Mouse (Mus musculus) heart, adult 11 months (tissue): ENCODE measurements around the gene Fzd9.

Source experiments
- DNase-seq: peaks from one replicate; pipeline ENCODE4 v3.0.0; 2022

Fzd9 gene

DNA sequence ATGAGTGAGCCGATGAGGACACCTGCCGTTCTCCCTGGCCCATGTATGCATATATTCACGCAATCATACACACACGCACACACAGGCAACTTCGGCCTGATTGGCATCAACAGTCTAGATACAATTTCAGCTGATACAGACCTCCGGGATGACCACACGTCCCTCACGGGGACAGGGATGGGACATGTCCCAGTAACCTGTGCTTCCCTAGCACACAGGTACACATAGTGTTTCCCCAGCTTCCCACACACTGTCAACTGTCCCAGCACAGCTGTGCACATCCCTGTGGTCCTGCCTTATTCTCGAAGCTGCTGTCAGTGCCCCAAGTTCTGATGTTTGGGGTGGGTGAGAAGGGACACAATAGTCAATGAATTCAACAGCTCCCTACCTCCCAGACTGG is 3.7 kb downstream of the Fzd9 start:
- no peak for DNase-seq

- no peak for DNase-seq
Observed at GRCm38 (mm10) chr5:135246531-135246930, 4.5 kb downstream of the Fzd9 start.

DNA sequence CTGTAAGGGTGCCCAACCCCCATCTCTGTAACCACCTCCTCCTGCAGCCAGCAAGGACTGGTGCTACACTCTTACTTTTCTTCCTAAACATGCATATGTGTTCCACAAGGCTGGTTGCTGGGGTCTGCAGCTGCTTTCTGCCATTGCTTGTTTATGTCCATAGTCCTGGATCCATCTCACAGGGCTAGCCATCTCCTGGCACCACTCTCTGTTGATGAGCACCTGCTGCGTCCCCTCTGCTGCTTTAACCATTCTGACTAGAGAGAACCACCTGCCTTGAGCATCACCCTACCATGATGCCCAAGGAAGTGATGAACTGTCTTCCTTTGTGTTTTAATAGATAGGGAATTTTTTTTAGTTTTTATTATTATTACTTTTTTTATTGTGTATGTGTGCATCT is 7.9 kb downstream of the Fzd9 start:
- DNase-seq = peak; percentile 85

DNA sequence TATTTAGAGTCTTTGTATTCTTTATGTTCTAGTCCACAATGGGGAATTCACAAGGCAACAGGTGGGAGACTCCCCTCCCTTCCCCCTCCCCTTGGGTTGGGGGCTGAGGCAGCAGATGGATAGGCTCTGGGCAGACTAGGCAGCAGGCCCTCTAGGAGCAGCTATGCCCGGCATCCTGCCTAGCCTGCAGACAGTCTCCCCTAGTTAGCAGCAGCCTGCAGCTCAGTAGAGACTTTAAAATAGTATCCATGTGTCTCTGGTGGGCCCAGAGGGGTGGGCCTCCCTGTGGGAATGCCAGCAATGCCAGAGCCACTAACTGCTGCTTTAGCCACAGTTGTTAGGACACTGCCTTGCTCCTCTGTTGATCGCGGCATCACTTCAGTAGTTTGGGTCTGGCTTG is 8.4 kb downstream of the Fzd9 start:
- peak; percentile 84 for DNase-seq

DNA sequence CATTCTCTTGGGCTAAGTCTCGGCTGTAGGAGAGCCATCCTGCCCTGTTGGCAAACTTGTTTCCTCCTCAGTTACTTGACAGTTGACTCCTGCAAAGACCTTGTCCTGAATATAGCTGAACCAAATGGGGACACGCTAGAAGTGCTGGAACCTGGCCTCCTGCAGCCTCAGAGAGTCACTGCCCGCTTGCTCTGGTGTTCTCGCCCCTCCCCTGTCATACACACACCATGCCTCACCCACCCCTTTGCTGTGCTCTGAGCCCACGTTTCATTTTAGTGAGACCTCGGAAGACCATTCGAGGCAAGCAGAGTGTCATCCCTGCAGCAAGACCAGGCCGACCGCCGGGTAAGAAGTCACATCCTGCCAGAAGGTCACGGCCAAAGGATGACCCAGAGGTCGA is 8.9 kb downstream of the Fzd9 start:
- DNase-seq = peak; percentile 86

DNA sequence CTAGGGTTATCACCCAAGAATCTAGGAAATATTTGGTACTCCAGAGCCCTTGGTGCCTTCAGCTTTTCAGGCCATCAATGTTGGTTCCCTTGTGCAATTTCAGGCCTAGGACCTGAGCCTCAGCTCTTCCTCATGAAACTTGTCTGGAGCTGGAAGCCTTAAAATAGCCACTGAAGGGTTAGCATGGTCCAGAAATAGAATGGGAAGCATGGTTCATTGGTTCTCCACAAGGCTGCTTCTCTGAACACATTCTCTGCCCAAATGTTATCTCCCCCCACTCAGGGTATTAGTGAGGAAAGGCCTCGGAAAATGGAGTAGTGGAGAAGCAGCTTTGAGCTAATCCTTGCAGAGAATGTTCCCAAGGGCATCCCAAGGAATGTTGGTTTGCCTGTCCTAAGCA is 9.6 kb downstream of the Fzd9 start:
- no peak for DNase-seq

- DNase-seq = no peak
Observed at GRCm38 (mm10) chr5:135238832-135239231, 12.2 kb downstream of the Fzd9 start.

- DNase-seq = no peak
Observed at GRCm38 (mm10) chr5:135236571-135236970, 14.5 kb downstream of the Fzd9 start.

- no peak for DNase-seq
Observed at GRCm38 (mm10) chr5:135233166-135233920, 17.7 kb downstream of the Fzd9 start.

DNA sequence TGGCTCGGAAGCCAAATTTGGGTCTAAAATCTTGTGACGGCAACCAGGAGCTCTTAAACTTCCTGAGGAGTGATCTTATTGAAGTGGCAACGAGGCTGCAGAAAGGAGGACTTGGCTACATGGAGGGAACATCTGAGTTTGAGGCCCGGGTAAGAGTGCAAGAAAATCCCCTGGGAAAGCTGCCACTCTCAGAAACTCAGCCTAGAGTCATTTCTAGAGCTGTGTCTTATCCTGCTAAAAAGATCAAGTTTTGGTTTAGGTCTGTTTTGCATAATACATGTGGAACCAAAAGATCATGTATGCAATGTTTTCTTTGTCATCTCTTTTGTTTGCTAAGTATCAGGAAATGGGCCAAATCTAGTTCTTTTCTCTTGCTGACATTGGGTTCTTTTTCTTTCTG is 20.8 kb downstream of the Fzd9 start:
- peak; percentile 24 for DNase-seq

GRCm38 (mm10) chr5:135225879-135226278 is 25.2 kb downstream of the Fzd9 start:
- DNase-seq = peak; percentile 13

DNA sequence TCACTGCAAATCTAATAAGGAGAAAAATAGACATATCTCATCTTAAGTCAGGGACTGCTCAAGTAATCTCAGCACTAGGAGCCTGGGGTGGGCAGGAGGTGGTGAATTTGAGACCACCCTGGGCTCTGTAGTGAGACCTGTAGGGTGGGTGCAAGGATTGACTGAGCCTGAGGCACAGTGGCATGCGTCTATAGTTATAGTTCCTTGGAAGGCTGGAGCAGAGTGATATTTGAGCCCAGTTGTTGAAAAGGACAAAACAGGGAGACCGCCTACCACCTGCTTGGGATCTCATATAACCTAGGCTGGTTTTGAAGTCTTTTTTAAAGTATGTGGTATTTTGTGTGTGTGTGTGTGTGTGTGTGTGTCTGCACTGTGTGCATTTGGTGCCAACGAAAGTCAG is 26.9 kb downstream of the Fzd9 start:
- DNase-seq = peak; percentile 57

DNA sequence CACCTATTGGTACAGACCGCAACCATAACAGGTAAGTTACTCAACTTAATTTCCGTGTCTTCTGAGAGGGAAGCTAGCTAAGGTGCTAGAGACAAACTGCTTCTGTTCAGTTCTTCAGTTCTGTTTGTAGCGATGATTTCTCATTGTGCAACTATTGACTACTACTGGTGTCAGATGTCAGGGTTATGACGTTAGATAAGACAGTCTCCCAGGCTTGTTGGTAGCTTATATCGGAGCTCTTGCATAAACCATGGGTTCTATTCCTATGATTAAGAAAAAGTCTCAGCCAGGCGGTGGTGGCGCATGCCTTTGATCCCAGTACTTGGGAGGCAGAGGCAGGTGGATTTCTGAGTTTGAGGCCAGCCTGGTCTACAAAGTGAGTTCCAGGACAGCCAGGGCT is 29.0 kb downstream of the Fzd9 start:
- DNase-seq = peak; percentile 30

- DNase-seq = peak; percentile 73
Observed at GRCm38 (mm10) chr5:135220941-135221340, 30.1 kb downstream of the Fzd9 start.

GRCm38 (mm10) chr5:135216871-135217270 is 34.2 kb downstream of the Fzd9 start:
- DNase-seq = peak; percentile 68

DNA sequence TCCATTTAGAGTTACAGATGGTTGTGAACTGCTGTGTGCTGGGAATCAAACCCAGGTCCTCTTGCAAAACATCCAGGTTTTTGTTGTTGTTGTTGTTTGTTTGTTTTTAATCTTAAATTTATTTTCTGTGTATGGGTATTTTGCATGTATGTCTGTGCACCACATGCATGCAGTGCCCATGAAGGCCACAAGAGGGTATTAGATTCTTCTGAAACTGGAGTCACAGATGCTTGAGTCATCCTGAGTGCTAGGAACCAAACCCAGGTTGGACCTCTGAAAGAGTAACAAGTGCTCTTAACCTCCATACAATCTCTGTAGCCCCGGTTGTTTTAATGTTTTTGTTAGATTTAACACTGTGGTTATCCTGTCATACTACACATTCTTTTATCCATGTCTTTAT is 42.8 kb downstream of the Fzd9 start:
- DNase-seq = peak; percentile 17

DNA sequence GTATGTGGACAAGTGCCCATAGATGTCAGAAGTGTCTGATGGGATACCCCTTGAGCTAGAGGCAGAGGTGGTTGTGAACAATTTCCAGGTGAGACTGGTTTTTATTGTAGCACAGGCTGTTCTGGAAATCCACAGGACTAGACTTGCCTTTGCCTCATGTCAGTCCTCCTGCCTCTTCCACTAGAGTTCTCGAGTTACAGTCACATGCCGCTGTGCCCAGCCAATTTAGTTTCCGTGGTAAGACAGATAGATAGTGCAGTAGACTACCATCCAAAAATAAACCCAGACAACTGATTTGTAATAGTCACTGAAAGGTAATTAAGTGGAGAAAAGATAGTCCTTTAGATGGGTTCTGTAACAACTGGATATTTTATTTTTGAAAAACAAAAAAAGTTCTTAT is 48.3 kb downstream of the Fzd9 start:
- peak; percentile 94 for DNase-seq
